Mouse (Mus musculus) urinary bladder, postnatal 4 days (tissue): ENCODE data around the gene Cep85l.

Experiments
- DNase-seq, 2 experiments: peaks; one replicate each; pipeline ENCODE4 v3.0.0; 2021 to 2022; ENCODE audit warnings: low spot score in 2 of 2

Gene Cep85l

DNA sequence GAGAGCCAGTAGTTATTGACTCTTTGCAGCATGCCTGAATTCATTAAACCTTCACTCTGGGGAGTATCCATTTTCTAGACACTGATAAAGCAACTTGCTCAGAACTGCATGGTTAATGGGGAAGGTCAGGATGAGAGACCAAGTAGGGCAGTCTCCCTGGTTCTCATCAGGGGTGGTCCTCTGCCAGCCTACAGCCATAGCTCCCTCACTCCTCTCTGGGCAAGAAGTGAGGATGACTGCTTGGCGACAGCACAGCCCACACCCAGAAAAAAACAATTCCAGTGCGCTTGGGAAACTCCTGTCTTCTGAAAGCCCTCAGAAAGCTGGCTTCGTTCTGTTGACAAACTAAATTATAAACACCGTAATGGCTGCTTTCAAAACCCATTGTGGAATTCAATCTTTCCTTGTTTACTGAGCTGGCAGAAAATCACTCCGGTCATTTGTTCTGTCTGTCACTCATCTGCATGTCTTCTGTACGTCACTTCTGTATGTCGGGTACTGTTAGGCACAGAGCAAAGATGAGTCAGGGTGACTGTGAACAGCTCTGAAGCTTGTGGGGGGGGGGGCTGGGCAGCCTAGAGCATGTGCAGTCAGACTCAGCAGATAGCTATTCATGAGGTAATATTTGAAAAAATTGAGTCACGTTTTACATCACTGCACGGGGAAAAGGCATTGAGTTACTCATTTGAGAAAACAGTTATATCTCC is 15.3 kb upstream of the Cep85l start:
- DNase-seq, result no peak

GRCm38 (mm10) chr10:53388227-53388920 is 8.6 kb upstream of the Cep85l start:
- DNase-seq, result no peak

DNA sequence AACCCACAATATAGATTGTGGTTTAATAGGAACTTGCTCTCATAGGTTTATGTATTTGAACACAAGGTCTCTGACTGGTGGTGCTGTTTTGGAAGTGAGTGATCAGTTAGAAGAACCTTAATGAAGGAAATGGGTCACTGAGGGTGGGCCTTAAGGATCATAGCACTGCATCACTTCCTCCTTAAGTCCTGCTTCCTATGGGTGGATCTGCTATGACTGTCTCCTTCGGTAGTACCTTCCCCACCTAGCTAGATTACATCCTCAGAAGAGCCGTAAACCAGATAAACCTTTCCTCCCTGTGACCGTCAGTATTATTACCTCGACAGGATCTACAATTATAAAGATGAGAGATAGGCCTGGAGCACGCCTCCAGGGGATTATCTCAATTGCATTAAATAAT is 5.7 kb upstream of the Cep85l start:
- DNase-seq, result no peak

GRCm38 (mm10) chr10:53384896-53385295 is 5.1 kb upstream of the Cep85l start:
- DNase-seq, result no peak

DNA sequence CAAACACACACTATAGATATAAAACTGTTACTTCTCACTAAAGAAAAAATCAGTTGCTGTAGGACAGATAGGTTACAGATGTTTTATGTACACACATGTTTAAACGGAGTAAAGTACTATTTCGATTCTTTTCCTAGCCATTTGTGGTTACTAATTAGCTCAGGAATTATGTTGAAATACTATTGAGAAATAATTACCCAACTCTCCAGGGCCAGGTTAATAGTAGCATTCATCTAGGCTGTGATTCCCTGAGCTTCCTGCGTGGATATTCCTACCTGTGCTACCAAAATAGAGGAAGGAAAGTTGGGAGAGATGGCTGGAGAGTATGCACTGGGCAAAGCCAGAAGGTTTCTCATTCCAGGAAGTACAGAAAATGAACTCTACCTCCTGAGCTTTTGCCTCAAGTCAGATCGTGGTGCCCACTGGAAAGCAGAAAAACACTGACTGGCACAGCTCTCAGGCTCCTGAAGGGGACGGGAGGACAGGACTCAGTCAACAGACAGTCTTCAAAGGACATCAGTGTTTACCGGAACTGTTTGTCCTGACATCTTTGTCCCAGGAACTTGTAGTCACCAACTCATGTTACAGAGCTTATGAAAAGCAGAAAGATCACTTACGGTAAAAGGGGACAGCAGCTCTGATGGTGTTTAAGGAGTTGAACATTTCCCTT is 3.1 kb upstream of the Cep85l start:
- no peak for DNase-seq

- DNase-seq, result peak in 1 of 2 experiments; percentile 31
Measured at GRCm38 (mm10) chr10:53378981-53379708, 602 bp downstream of the Cep85l start.

DNA sequence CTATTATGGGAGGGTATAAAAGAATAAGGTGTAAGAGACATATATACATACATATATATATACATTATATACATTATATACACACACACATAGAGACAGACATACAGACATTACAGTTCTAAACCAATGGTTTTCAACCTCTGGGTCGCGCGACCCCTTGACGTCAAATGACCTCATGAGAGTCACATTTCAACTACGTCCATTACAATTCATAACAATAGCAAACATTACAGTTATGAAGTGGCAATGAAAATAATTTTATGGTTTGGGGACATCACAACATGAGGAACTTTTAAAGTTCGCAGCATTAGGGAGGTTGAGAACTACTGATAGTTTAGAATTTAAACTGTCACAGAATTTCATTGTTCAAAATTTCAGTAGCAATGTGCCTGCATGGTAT is 1.5 kb downstream of the Cep85l start:
- DNase-seq, result no peak

- DNase-seq, result no peak
Measured at GRCm38 (mm10) chr10:53377096-53377495, 2.7 kb downstream of the Cep85l start.

DNA sequence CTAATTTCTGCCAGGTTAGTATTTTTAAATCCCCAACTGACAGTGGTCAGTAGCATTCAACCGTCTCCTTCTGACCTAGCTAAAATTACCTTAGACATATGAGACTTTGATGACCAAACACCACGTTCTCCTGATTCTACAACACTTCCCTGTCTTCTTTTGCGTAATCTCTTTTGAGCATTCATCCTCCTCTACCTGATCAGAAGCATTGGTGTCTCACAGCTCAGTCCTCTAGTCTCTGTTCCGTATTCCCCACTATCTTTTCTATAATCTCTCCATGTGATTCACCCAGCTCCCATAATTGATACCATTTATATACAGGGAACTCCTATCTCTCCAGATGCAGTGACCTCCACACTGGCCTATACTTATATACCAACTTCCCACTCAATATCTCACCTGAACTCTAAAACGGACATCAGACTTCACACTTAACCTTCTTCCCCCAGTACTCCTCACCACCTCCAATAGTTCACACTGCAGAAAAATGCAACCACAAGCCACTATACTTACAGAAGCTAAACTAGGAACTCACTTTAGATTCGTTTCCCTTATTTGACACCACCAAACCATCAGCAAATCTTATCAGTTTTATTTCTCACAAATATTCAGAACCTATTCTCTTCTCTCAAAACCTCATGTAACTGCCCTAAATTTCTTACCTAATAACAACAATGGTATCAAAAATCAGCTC is 5.7 kb downstream of the Cep85l start:
- DNase-seq, result no peak

GRCm38 (mm10) chr10:53367265-53367664 is 12.5 kb downstream of the Cep85l start:
- no peak for DNase-seq

DNA sequence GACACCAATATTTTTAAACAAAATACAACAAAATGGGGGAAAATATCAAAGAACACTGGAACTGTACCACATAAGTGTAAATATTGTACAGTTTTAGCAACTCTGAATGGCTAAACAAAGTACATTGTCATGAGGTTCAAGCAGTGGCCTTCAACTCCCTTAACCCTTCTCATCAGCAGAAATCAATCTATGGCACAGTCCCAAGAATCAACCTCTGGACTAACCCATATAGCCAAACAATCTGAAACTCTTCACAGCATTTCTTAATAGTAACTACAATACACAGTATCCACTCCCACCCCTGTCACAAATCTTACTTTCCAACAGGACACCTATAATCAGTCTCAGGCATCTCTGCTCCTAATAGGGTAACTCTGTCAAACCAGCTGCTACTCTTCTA is 15.4 kb downstream of the Cep85l start:
- DNase-seq, result no peak

DNA sequence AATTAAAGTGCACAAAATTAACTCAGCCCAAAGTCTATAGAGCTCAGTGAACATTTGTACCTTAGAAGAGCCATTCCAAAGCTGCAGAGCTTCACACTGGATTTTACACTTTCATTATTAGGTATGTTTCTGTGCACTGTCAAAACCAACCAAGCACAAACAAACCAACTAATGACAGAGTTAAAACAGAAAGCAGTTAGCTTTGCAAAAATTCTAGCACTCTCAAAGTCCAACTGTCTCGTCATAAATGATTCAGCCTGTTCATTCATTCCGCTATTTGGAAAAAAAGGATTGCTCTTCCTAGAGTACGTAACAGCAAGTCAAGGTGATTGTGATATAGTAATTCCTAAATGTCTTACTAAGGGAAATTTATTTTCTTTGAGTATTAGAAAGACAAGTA is 20.7 kb downstream of the Cep85l start:
- no peak for DNase-seq

DNA sequence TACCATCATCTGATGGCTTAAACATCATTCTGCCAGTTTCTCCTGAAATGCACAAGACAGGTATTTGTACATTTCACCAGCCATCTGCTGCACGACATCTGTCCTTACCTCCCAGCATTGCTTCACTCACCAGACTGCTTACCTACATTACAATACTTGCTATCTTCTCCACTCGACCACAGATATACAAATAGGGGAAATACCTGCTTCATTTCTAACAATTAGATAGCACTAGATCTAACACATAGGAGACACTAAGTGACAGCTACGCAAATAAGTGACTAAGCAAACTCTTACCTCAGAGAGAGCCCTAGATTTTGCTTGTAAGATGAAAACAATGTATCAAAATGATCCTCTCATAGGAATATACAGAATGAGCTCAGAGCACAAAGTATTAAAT is 26.1 kb downstream of the Cep85l start:
- DNase-seq, result no peak

GRCm38 (mm10) chr10:53349254-53349653 is 30.5 kb downstream of the Cep85l start:
- no peak for DNase-seq

- DNase-seq, result no peak
Measured at GRCm38 (mm10) chr10:53347787-53348755, 31.7 kb downstream of the Cep85l start.

GRCm38 (mm10) chr10:53346916-53347315 is 32.8 kb downstream of the Cep85l start:
- DNase-seq, result no peak

DNA sequence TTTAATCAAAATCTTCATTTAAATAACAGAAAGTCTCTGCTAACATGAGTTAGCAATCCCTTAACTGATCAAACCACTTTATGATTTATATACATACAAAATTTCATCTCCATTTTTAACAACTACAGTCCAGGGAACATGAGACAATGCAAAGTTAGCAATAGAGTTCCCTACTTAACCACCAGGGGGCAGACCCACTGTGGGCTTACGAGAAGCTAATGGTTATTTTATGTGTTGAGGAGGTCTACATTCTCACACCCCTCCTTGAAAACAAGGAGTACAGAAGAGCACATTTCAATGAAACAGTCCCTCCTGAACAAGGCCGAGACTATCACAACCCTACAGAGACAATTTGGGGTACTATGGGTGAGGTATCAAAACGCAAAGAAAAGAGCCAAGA is 33.2 kb downstream of the Cep85l start:
- no peak for DNase-seq

DNA sequence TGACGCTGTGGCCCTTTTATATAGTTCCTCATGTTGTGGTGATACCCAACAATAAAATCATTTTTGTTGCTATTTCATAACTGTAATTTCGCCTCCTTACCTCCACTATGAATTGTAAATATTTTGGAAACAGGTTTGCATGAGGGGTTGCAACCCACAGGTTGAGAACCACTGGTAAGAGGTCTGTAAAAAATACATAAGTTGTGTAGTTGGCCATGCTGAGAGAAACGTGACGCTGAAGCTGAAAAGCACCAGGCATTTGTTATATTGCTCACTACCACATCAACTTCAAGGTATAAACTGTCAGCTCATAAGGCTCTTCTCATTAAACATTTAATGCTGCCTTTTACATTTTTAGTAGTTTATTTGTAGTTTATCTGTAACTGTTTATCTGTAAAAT is 34.2 kb downstream of the Cep85l start:
- DNase-seq, result no peak

- no peak for DNase-seq
Measured at GRCm38 (mm10) chr10:53343865-53344264, 35.9 kb downstream of the Cep85l start.

DNA sequence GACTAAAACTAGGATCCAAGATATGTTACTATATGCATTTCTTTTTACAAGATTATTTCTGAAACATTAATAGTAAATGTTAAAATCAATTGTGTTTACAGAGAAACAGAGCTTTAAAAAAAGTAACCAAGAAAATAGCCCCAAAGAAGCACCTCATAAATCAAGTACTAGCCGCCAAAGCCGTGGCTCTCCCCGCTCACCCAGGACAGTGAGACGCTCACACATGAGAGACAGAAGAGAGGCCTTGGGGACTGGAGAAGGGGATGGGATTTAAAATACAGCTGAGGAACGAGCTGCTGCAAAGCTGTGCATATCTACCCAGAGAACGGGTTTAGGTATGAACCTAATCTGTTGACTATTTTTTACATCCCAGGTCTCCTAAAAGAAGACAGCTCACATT is 36.4 kb downstream of the Cep85l start:
- DNase-seq, result no peak
